Mouse (Mus musculus): ENCODE measurements around the gene Ift46.

The Ift46 gene

DNA sequence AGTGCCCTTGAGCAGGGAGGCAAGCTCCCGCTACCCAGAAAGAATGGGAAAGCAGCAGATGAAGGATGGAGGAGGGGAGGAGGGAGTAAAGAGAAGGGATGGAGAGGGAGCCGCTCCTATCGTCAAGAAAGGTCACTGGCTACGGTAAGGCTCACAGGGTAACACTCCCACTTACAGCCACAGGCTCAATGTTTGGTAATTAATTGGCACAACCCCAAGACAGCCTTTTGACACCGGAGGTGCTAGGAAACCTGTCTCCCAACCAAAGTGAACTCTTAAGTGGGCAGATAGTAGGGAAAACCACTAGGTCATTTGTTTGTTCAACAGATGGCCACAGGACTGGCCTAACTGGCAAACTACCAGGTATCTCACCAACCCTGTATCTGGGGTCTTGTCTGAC lies 39.4 kb downstream of the Ift46 start:
- no peak for DNase-seq (ENCODE audit: low spot score in 2 of 2)

DNA sequence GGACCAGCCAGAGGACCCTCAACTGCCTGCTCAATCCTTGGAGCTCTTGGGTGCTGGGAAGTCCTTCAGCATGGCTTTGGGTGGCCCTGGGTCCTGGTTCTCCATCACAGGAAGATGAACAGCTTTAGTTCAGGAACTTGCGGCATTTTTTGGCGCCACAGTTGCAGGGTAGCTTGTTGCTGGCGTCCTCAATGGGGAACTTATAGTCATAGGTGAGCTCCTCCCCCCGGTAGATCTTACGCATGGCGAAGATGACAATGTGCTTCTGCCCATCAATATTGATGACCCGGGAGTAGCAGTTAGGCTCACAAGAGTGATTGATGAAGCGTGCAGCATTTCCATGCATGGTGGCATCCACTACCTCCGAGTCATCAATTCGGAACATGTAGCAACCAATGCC lies 40.1 kb downstream of the Ift46 start:
- DNase-seq (ENCODE audit: low spot score in 2 of 2): no peak

DNA sequence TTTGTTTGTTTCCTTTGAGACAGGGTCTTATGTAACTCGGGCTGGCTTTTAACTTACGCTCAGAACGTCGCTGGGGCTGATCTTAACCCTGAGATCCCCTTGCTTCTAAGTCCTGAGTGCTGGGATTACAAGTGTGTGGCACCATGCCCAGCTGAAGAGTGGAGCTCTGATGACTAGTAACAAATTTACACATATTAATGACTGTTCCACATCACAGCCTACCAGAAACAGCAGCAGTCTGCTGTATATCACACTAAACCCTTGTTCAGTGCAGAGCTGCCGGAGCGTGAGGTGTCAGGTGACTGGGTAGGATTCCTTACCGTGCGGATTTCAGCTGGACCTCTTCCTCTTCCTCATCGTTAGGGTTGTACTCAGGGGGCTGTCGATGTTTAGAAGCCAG lies 42.6 kb downstream of the Ift46 start:
- no peak for DNase-seq (ENCODE audit: low spot score in 2 of 2)

DNA sequence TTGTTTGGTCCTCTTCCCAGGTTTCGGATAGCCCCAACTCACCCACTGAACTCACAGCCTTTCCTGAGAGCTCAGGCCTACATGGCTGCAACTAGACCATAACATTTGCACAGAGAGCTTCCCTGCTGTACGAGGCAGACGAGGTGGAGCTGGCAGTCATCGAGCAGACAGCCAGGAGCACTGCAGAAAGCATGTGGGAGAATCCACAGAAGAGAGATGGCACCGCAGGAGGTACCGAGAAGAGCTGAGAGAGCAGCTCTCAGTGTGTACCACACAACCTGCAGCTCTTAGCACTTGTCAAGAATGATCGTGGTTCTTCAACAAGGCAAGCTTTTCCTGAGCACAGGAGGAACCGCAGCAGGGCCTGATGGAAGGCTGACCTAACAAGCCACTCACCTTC lies 46.5 kb downstream of the Ift46 start:
- DNase-seq (ENCODE audit: low spot score in 2 of 2): no peak

DNA sequence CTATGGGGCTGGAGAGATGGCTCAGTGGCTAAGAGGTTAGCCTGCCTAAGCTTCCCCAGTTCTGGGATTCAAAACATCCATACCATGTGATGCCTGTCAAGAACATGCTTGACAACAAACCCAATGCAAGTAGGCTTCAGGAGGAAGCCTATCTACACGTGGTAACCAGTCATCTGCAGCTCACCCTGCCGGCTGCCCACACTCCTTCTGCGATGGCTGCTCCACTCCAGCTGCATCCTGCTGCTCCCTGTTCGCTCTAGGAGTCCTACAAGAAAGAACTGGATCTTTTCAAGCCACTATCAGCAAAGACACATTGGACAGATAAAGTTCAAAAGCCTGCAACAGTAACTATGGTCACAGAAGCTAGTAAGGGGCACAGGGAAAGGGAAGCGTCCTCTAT lies 49.8 kb downstream of the Ift46 start:
- no peak for DNase-seq (ENCODE audit: low spot score in 2 of 2)

DNA sequence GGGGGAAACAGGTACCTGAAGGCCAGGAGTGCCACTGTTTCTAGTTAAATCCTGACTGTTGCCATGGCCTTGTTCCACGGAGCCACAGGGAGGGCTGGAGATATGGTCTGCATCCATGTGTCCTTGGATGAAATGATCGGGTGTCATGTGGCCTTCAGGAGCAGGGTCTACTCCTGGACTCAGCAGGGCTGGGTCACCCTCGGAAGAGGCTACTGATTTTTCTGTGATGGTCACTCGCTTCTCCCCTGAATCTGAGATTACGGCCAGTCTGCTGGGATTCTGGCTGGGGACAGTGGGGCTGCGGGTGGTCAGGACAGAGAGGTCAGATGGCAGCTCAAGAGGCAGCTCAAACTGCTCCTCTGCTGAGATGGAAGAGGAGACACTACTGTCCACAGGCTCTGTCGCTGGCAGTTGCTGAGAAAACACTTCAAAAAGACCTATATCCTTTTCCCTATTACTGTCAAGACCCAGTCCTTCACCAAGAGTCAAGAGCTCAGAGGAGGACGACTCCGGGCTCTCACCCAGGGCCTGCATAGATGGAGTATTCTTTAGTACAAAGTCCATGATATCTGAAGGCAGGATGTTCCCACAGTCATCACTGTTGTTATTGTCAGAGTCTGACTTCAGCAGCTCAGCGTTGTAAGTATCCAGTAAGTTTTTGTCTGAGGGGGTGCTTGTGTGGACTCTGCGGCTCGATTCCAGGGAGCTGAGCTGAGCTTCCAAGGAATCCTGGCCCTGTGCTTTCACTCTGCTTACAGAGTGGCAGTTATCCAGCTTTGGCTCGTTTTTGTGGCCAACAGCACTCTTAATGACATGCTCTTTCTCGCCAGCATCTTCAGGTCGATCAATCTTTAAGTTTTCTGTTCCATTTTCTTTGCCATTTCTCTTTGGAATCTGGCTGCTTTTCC lies 52.5 kb downstream of the Ift46 start:
- DNase-seq (ENCODE audit: low spot score in 2 of 2): no peak

DNA sequence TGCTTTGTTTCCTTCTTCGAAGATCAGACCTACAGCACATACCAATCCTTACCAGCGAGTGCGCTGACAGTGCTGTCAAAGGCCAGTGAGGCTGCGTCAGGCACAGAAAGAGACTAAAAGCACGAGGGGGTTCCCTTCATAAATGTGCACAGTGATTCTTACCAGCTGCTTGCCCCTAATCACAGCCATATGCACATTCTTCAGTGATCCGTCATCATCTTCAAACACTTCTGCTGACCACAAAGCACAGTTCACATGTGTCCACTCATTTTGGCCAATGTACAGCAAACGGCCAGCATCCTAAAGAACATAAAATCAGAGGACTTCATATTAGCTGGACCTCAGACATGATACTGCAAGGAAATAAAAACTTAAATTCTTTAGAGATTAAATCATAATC lies 59.0 kb downstream of the Ift46 start:
- DNase-seq (ENCODE audit: low spot score in 2 of 2): no peak

DNA sequence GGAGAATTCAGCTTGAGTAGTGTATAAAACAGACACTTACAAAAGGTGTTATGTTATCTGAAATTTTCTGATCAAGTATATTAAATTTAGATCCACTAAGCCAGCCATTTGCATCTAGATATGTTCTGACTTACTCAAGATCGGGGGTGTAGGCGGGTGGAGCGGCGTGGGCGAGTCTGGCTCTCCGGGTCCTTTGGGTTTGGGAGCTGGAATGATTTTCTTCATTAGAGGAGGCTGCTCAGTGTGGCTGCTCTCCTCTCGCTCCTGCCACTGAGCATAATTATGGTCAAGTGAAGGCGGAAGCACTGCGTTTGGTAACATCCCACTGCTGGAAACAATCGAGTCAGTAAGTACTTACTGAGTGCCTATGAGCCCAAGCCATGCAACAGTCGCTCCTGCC lies 61.2 kb downstream of the Ift46 start:
- peak; percentile 58 to 68 for DNase-seq (ENCODE audit: low spot score in 2 of 2)

DNA sequence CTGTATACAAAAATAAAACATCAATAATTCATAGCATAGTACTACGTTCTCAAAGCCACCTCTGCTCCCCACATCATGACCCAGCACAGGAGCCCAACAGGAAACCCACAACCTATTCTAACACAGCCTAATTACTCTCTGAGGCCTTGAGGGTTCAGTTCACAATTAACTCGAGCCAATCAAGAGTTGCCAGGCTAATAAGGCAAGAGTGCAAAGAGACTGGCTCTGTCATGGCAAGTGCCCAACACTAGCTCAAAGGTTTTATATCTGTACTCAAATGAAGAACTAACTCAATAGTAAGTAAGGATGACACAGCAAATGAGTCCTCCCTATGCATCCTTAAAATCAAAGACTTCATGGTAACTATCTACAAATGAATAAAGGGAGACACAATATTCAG lies 62.8 kb downstream of the Ift46 start:
- no peak for DNase-seq (ENCODE audit: low spot score in 2 of 2)

DNA sequence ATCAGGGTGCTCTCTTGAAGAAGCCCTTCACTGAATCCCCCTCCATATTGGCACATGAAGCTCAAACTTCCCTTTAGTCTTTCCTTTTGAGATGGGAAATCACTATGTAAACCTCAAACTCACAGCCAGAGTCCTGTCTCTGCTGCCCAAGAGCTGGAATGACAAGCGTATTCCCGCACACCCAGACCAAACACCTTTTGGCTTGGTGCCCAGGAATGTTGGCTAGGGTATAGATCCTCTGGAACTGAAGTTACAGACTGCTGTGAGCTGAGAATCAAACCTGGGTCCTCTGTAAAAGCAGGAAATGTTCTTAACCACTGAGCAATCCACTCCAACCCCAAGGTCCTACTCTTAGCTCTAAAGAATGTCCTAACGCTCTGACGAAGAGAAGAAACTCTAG lies 64.6 kb downstream of the Ift46 start:
- no peak for DNase-seq (ENCODE audit: low spot score in 2 of 2)

DNA sequence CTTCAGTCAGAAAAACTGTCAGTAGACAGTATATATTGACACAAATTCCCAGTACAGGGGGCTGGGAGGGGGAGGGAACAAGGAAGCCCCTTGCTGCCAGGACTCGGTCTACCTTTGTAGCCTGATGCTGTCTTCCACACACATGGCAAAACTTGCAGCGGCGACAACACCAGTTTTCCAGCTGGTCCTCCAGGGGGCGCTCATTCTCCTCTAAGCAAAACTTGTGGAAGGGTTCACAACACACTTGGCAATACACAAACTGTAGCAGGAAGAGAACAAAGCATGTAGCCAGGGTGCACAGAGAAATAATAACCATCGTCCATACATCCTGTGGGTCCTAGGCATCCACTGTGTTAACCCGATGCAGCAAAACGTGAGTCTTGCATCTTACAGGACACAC lies 68.7 kb downstream of the Ift46 start:
- DNase-seq (ENCODE audit: low spot score in 2 of 2): peak; percentile 71 to 79

DNA sequence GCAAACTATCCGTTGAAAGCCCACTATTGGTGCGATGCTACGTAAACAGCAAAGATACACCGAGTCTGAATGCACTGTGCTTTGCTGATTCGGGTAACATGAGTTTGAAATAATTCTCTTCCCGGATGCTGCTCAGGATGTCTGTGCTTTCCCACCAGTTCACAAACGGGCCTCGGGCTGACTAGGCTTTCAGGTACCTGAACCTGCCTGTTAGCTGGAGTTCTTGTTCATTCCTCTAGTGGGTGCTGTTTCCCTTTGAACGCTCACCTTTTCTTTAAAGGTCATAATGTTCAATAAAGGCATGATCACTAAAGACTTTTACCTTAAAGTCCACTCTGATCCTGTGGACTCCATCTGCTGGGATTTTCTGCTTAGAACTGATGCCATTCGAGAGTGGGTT lies 73.5 kb downstream of the Ift46 start:
- no peak for DNase-seq (ENCODE audit: low spot score in 2 of 2)

All from right cerebral cortex, adult 2 months (tissue).